Mouse (Mus musculus) thymus, postnatal 4 days (tissue): Measurements from ENCODE around the gene Pask.
"Not testable (repeated sequence)": the region's sequence is repeated elsewhere in the genome, so short reads cannot be mapped to it uniquely, and the experiment has no call there.

Experiments used
- DNase-seq: peaks from one replicate; pipeline ENCODE4 v3.0.0; 2021

Gene Pask

GRCm38 (mm10) chr1:93342648-93343503 is at the start of gene Pask, which contains the start of gene Ppp1r7:
TSS of gene Pask (minus strand) at chr1:93343482.
TSS of gene Ppp1r7 (plus strand) at chr1:93342854.
- DNase-seq: peak; percentile 93

- no peak for DNase-seq
Measured at GRCm38 (mm10) chr1:93388906-93389305, 45.6 kb upstream of the Pask start.

GRCm38 (mm10) chr1:93387198-93387597 is 43.9 kb upstream of the Pask start:
- no peak for DNase-seq

- DNase-seq: peak; percentile 30
Measured at GRCm38 (mm10) chr1:93379117-93379516, 35.8 kb upstream of the Pask start.

- no peak for DNase-seq
Measured at GRCm38 (mm10) chr1:93377307-93377706, 34.0 kb upstream of the Pask start.

DNA sequence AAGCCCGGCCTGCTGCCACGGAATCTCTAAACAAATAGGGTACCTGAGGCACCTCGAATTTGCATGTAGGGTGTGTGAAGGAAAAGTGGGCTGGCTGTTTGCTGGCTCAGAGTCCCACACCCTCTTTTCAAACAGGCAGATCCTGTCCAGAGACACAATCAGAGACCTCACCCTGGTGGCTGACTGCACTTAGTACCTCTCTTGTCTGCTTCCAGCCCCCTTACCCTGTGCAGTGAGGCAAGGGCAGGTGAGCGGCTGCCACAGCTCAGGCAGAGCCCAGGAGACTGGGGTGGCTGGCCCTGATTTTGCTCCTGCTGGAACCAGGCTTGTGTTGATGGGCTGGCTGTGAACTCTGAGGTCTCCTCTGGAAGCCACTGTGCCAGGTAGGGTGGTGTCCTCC is 30.4 kb upstream of the Pask start, which contains the start of gene Ano7:
Gene Ano7 (plus strand): TSS at position 266 of the 400 bp plus-strand sequence.
- no peak for DNase-seq

GRCm38 (mm10) chr1:93365641-93366040 is 22.4 kb upstream of the Pask start:
- DNase-seq: no peak

- DNase-seq: no peak
Measured at GRCm38 (mm10) chr1:93362661-93363060, 19.4 kb upstream of the Pask start.

- no peak for DNase-seq
Measured at GRCm38 (mm10) chr1:93352724-93353123, 9.4 kb upstream of the Pask start.

DNA sequence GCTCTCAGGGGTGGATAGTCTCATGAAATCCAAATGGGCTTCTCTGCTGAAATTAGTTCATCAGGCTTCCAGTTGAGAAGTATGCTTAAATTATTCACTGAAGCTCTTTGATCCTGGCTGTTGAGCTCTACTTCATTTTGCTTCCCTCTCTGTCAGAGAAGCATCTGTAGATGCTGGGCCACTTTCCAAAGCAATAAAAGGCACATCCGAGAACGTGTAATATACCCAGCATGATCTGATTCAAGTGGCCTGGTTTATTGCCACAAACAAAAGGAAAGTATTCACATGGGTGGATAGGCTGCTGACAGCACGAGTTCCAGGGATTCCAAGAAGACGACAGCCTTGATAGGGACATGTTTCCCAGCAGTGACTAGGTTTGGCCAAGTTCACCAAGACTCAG is 6.4 kb upstream of the Pask start:
- no peak for DNase-seq

DNA sequence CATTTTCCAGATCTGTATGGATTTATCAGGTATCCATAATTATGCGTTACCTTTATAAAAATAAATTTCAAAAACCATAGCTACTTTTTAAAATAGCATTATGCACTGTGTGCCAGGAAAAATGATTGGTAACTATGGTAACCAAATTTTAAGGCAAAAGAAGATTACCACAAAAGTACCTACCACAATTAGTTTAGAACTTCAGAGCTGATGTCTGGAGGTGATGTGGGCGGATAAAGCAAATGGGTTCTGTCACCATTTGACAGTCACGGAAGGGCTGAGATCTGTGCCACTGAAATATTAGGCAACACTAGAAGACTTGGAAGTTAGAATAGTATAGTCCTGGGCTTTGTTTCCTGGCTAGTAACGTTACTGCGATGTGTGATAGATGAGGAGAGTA is 3.9 kb upstream of the Pask start:
- DNase-seq: no peak

DNA sequence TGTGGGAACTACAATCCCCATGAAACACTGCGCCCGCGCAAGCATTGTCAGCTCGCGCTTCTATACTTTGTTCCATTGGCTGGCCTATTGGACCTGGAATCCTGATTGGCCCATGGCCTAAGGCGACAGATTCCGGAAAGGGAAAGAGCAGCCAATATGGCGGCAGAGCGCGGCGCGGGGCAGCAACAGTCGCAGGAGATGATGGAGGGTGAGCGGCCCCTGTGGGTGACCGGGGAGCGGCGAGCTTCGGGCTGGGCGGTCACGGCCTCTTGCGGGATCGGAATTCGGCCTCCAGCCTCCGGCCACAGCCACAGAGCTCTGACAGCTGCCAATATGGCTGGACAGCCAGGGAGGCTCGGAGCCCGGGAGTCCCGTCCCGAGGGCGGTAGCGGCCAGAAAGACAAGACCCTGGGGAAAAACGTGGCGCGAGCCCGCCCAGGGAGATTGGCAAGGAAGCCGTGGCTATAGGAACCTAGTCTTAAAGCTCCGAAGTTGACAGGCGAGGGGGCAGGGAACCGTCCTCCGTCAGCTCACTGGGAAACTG is 294 bp upstream of the Pask start:
- peak; percentile 91 for DNase-seq

- DNase-seq: no peak
Measured at GRCm38 (mm10) chr1:93334621-93335020, 8.7 kb downstream of the Pask start.

- DNase-seq: no peak
Measured at GRCm38 (mm10) chr1:93326446-93326845, 16.8 kb downstream of the Pask start.

DNA sequence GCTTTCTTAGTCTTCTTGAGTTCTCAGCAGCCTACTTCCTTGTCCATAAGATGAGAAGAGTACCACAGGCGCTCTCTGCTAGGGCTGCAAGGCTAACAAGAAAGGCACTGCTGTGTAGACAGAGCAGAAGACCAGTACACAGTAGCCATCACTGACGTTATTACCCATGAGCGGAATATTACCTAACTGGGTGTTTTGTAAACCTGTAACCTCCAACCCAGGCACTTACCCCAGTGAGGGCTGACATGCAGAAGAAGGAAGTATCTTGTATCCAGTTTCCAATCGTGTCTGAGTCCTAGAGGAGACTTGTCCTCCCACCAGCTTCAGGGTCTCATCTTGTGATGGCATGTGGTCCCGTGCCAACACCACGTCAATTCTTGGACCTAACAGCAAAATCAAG is 19.3 kb downstream of the Pask start:
- DNase-seq: no peak

- peak; percentile 86 for DNase-seq
Measured at GRCm38 (mm10) chr1:93305581-93306337, 37.5 kb downstream of the Pask start, which contains the start of gene Mterf4. TSS of gene Mterf4 (minus strand) at chr1:93305915.

DNA sequence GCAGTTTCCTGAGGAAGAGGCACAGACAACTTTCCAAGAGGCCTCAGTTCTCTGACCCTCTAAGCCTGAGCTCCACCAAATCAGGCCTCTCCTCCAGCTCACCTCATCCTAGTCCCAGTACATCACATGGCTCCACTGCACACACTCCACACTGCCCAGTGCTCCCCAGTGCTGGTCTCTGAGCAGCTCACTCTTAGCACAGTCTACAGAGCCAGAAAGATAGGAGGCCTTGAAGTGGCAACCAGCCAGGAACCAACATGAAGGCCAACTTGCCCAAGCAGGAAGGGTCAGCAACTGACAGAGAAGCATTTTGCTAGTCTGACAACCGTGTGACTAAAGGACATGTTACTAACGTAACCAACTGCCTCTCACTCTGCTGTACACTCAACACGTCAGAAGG is 42.7 kb downstream of the Pask start:
- no peak for DNase-seq

- DNase-seq: no peak
Measured at GRCm38 (mm10) chr1:93299791-93300190, 43.5 kb downstream of the Pask start.

DNA sequence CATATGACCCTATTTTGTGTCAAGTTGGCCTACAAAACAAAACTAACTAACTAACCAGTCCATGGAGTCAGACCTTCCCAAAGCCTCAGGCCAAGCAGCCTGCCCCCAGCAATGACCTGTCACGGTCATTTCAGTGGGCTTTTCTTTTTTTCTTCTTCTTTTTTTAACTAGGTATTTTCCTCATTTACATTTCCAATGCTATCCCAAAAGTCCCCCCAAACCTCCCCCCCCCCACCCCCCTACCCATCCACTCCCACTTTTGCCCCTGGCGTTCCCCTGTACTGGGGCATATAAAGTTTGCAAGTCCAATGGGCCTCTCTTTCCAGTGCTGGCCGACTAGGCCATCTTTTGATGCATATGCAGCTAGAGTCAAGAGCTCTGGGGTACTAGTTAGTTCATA is 48.8 kb downstream of the Pask start:
- not testable (repeated sequence) for DNase-seq

DNA sequence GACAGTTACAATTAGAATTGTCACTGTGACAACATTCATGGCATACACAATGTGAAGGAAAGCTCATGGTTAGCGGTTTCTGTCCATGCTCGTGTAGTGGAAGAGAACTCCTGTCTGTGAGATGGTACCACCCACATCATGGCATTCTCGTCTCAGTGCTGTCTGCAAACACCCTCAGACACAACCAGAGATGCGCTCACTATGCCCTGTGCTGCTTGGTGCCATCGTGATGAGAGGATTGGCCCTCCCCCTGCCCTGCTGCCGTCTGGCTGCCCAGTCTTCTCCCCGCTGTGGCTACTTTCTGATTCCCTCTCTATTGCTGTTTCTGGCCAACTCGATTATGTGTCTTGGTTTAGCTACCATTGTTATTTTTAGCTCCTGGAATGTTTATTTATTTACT is 51.3 kb downstream of the Pask start:
- DNase-seq: no peak

GRCm38 (mm10) chr1:93291591-93291990 is 51.7 kb downstream of the Pask start:
- DNase-seq: no peak

DNA sequence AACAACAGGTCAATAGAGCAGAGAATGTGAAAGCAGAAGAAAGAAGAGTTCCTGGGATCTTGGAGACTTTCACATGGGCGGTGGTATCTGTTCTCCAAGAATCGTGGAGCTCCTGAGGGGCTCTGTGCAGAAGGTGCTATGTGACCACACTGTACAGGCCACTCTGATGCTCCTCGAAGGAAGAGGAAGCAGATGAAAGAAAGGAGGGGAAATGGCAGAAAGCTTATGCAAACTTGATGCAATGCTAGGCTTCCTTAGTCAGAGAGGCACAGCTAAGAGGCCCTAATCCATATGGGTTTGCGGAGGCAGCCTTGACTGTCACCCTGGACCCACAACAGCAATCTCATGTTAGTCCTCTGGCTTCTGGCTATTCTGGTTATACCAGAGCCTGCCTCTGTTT is 52.3 kb downstream of the Pask start:
- no peak for DNase-seq

GRCm38 (mm10) chr1:93289678-93290214 is 53.5 kb downstream of the Pask start:
- DNase-seq: peak; percentile 43
